Mouse (Mus musculus): ENCODE measurements around the gene Olfr1355. TPM values are rescaled to one million over a fixed set of nuclear protein-coding genes. Genes with fewer than 3 reads are reported as not detected.
"Not testable (repeated sequence)": the region's sequence is repeated elsewhere in the genome, so short reads cannot be mapped to it uniquely, and the experiment has no call there.

Gene Olfr1355
- not detected in 2 replicates for polyA plus RNA-seq (2014; fragmentation: Nextera tagmentation; extraction: Ambion mirVana)

DNA sequence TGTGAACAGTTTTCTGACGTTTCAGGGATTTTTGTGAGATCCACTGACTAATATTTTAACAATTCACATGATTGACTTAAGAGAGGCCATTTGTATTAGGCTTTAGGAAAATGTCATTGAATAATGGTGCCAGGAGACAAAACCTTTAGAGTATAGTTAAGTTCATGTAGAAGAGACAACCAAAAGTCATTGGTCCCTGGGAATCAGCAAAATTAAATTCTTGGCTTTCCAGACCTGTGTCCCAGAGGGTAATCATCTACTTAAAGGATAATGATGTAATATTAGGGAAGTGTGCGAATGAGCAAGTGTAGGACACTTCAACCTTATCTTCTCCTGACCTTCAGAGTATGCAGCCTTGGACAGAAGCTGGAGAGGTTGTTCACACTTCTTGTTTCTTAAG lies at the start of gene Olfr1355:
Olfr1355 (plus strand) TSS at position 301 of the 400 bp plus-strand sequence.
- Histone ChIP-seq H3K27ac (replicated peaks; ENCODE audit: low read depth, low read length) (no peak within 1 kb of the TSS), H3K27me3 (ENCODE audit: control insufficient read depth, insufficient read depth, low read length) (no peaks in the 10 kb centered on the region), H3K9me3 (ENCODE audit: control insufficient read depth, low read length) (no peaks in the 10 kb centered on the region; the same call in 1 of the 2 replicates), H3K9ac (ENCODE audit: low read length) (no peak within 1 kb of the TSS), H3K36me3 (ENCODE audit: control insufficient read depth, insufficient read depth, low read length) (no peaks in the 10 kb centered on the region), H3K4me1 (ENCODE audit: control insufficient read depth, insufficient read depth, low read length) (no peaks in the 10 kb centered on the region), H3K4me2 (ENCODE audit: low read depth, severe bottlenecking) (no peak within 1 kb of the TSS), H3K4me3 (ENCODE audit: low read depth, low read length) (no peak within 1 kb of the TSS)
- 80% methylated on average over 2 of the region's 2 CpGs for WGBS
- ATAC-seq (ENCODE audit: insufficient number of reproducible peaks, low FRiP score, low TSS enrichment, low read depth), result no peak
- DNase-seq (ENCODE audit: low spot score), result no peak

DNA sequence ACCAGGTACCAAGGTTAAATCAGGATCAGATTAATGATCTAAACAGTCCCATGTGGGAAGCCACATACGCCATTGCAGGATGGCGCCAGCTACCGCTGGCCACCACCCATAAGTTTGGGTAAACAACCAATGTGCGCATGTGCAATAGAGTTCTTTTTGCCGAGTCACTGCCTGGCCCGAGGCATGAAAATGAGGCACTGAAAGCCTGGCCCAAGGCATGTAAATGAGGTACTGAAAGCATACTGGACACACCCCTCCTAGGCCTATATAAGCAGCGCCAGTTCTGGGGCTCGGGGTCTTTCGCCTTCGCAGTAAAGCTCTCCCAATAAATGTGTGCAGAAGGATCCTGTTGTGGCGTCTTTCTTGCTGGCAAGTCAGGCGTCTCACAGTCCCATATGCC lies 34.9 kb upstream of the Olfr1355 start:
- not testable (repeated sequence) for H3K4me3 ChIP-seq (ENCODE audit: low read depth, low read length); DNase-seq (ENCODE audit: low spot score); H3K9me3 ChIP-seq (ENCODE audit: control insufficient read depth, low read length); H3K27ac ChIP-seq (replicated peaks; ENCODE audit: low read depth, low read length); H3K27me3 ChIP-seq (ENCODE audit: control insufficient read depth, insufficient read depth, low read length); H3K9ac ChIP-seq (ENCODE audit: low read length); H3K36me3 ChIP-seq (ENCODE audit: control insufficient read depth, insufficient read depth, low read length); H3K4me1 ChIP-seq (ENCODE audit: control insufficient read depth, insufficient read depth, low read length); ATAC-seq (ENCODE audit: insufficient number of reproducible peaks, low FRiP score, low TSS enrichment, low read depth); H3K4me2 ChIP-seq (ENCODE audit: low read depth, severe bottlenecking)
- 91% methylated on average over 12 of the region's 12 CpGs for WGBS

DNA sequence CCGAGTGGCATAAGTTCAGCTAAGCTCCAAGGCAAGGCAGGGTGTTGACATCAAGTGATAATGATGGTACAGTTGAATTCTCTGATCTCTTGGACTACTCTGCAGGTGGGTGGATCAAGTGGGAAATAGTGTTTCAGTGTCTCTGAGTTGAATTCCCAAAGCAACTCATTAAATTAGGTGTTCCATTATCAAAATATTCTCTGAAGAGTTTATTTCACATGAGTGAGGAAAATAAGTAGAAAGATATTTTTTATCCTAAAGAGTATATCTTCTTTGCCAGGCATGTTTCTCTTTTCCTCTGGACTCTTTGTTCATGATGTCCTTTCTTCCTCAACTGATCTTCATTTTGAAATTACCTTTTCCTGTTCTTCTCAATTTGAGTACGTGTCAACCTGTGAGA lies 23.3 kb upstream of the Olfr1355 start, which contains the start of gene Olfr1356:
Olfr1356 (minus strand) TSS at position 101 of the 400 bp plus-strand sequence.
- H3K4me3 ChIP-seq (ENCODE audit: low read depth, low read length), result no peak within 1 kb of the TSS
- H3K36me3 ChIP-seq (ENCODE audit: control insufficient read depth, insufficient read depth, low read length), result no peaks in the 10 kb centered on the region
- 84% methylated on average over 2 of the region's 2 CpGs for WGBS
- no peak within 1 kb of the TSS for H3K4me2 ChIP-seq (ENCODE audit: low read depth, severe bottlenecking)
- no peak for DNase-seq (ENCODE audit: low spot score)
- no peaks in the 10 kb centered on the region for H3K27me3 ChIP-seq (ENCODE audit: control insufficient read depth, insufficient read depth, low read length)
- no peak for ATAC-seq (ENCODE audit: insufficient number of reproducible peaks, low FRiP score, low TSS enrichment, low read depth)
- no peak within 1 kb of the TSS for H3K9ac ChIP-seq (ENCODE audit: low read length)
- H3K9me3 ChIP-seq (ENCODE audit: control insufficient read depth, low read length), result no peaks in the 10 kb centered on the region
- no peaks in the 10 kb centered on the region for H3K4me1 ChIP-seq (ENCODE audit: control insufficient read depth, insufficient read depth, low read length)
- H3K27ac ChIP-seq (replicated peaks; ENCODE audit: low read depth, low read length), result no peak within 1 kb of the TSS

DNA sequence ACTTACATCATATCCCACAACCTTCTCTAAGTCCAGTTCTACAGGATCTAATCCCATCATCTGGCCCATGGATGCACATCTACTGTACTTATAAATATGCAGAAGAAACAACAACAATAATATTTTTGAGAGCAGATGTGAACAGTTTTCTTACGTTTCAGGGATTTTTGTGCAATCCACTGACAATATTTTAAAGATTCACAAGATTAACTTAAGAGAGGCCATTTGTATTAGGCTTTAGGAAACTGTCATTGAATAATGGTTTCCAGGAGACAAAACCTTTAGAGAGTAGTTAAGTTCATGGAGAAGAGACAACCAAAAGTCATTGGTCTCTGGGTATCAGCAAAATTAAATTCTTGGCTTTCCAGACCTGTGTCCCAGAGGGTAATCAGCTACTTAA lies 37.5 kb downstream of the Olfr1355 start, which contains the start of gene Olfr1354:
Olfr1354 (plus strand) TSS at position 301 of the 400 bp plus-strand sequence.
- H3K27me3 ChIP-seq (ENCODE audit: control insufficient read depth, insufficient read depth, low read length); H3K27ac ChIP-seq (replicated peaks; ENCODE audit: low read depth, low read length); DNase-seq (ENCODE audit: low spot score); H3K4me1 ChIP-seq (ENCODE audit: control insufficient read depth, insufficient read depth, low read length); H3K4me2 ChIP-seq (ENCODE audit: low read depth, severe bottlenecking); H3K9me3 ChIP-seq (ENCODE audit: control insufficient read depth, low read length); H3K4me3 ChIP-seq (ENCODE audit: low read depth, low read length); H3K36me3 ChIP-seq (ENCODE audit: control insufficient read depth, insufficient read depth, low read length); H3K9ac ChIP-seq (ENCODE audit: low read length); ATAC-seq (ENCODE audit: insufficient number of reproducible peaks, low FRiP score, low TSS enrichment, low read depth): not testable (repeated sequence)
- 86% methylated on average over 1 of the region's 1 CpGs for WGBS

Other genes with a start within 250 kb of the Olfr1355 start
- gene Casp14, start 157.2 kb upstream of the Olfr1355 start, polyA plus RNA-seq (2014; fragmentation: Nextera tagmentation; extraction: Ambion mirVana), result 0.17 and 0.18 TPM in 2 replicates
- gene Ccdc105, start 122.5 kb upstream of the Olfr1355 start, polyA plus RNA-seq (2014; fragmentation: Nextera tagmentation; extraction: Ambion mirVana), result not detected in 2 replicates
- 0.33 and 1.1 TPM in 2 replicates for gene Slc1a6, start 95.0 kb upstream of the Olfr1355 start, polyA plus RNA-seq (2014; fragmentation: Nextera tagmentation; extraction: Ambion mirVana)
- not detected in 2 replicates for gene Olfr1356, start 23.4 kb upstream of the Olfr1355 start, polyA plus RNA-seq (2014; fragmentation: Nextera tagmentation; extraction: Ambion mirVana)
- gene Olfr1354, start 37.6 kb downstream of the Olfr1355 start, polyA plus RNA-seq (2014; fragmentation: Nextera tagmentation; extraction: Ambion mirVana), result not detected in 2 replicates
- not detected in 2 replicates for gene Olfr8, start 75.1 kb downstream of the Olfr1355 start, polyA plus RNA-seq (2014; fragmentation: Nextera tagmentation; extraction: Ambion mirVana)
- gene Olfr1353, start 87.8 kb downstream of the Olfr1355 start, polyA plus RNA-seq (2014; fragmentation: Nextera tagmentation; extraction: Ambion mirVana), result not detected in 2 replicates
- not detected in 2 replicates for gene Olfr1352, start 105.5 kb downstream of the Olfr1355 start, polyA plus RNA-seq (2014; fragmentation: Nextera tagmentation; extraction: Ambion mirVana)
- gene Olfr1351, start 136.9 kb downstream of the Olfr1355 start, polyA plus RNA-seq (2014; fragmentation: Nextera tagmentation; extraction: Ambion mirVana), result not detected in 2 replicates
- 0.13 TPM in 1 of 2 replicates, not detected in the other for gene Olfr57, start 153.2 kb downstream of the Olfr1355 start, polyA plus RNA-seq (2014; fragmentation: Nextera tagmentation; extraction: Ambion mirVana)
- gene 2610008E11Rik, start 222.1 kb downstream of the Olfr1355 start, polyA plus RNA-seq (2014; fragmentation: Nextera tagmentation; extraction: Ambion mirVana), result 46.3 and 48.1 TPM in 2 replicates